19 mouse cellular contexts compared by ENCODE assay signal in genomic region chr10:83641641-83642040, GRCm38 (mm10). TPM values are rescaled to one million over a fixed set of nuclear protein-coding genes. Genes with fewer than 3 reads are reported as not detected.
DNase-seq lines count a peak whose midpoint lies in the region; ATAC-seq and TF ChIP-seq lines count a peak whose summit lies in the region.
"Had no signal": no experiment of that assay in that cellular context is flagged by ENCODE, and none has a peak within 500 bp of the region (broad histone marks: within the 10 kb centered on the region; RNA-seq: fewer than 3 reads in every experiment).

No protein-coding gene starts in this region.

- no peaks in the 10 kb centered on the region for H3K9me3 ChIP-seq in forebrain, embryonic 14.5 days (replicated peaks; ENCODE audit: control insufficient read depth, low read length)
- H3K9me3 ChIP-seq in forebrain, embryonic 10.5 days = no peaks in the 10 kb centered on the region
- no peaks in the 10 kb centered on the region for H3K9me3 ChIP-seq in liver, embryonic 11.5 days (ENCODE audit: control insufficient read depth, low read length)
- H3K9me3 ChIP-seq: limb, embryonic 10.5 days; liver, embryonic 13.5 days; neural tube, embryonic 12.5 days had no signal

- H3K79me2 ChIP-seq in liver, adult 2 months (ENCODE audit: control insufficient read depth, insufficient read depth, low read length) = peaks cover 12% of the 10 kb centered on the region; the same call in 1 of the 2 replicates

- WGBS in forebrain, embryonic 14.5 days = 92% methylated on average over 3 of the region's 3 CpGs
- WGBS in forebrain, embryonic 10.5 days = 86% methylated on average over 3 of the region's 3 CpGs
- WGBS in liver, adult 2 months = 55% methylated on average over 3 of the region's 3 CpGs
- 62% methylated on average over 3 of the region's 3 CpGs for WGBS in liver, embryonic 11.5 days

- H3K27ac ChIP-seq in forebrain, embryonic 14.5 days (ENCODE audit: low read depth, low read length) = no peak overlapping the region
- no peak overlapping the region for H3K27ac ChIP-seq in forebrain, embryonic 10.5 days
- no peak overlapping the region for H3K27ac ChIP-seq in liver, adult 2 months (replicated peaks; ENCODE audit: insufficient read depth, low read depth, low read length)
- no peak overlapping the region for H3K27ac ChIP-seq in liver, embryonic 11.5 days (ENCODE audit: low read depth, low read length)
- H3K27ac ChIP-seq: limb, embryonic 10.5 days; liver, embryonic 13.5 days; neural tube, embryonic 12.5 days had no signal

- peak; percentile 41 for DNase-seq in forebrain, embryonic 14.5 days (ENCODE audit: low spot score)
- DNase-seq in forebrain, embryonic 10.5 days (ENCODE audit: extremely low spot score, low spot score) = no peak
- peak; percentile 64 for DNase-seq in liver, adult 2 months (ENCODE audit: extremely low read depth, low read depth, low spot score)
- DNase-seq in liver, embryonic 11.5 days (ENCODE audit: low spot score) = no peak
- DNase-seq in NIH3T3 (ENCODE audit: low read depth) = peak; percentile 26
- peak; percentile 49 for DNase-seq in cerebellum, adult 8-10 months
- no peak for DNase-seq in ovary, postnatal 10 days (ENCODE audit: low spot score)
- DNase-seq in spleen, postnatal 4 days (ENCODE audit: low spot score in 2 of 2) = no peak
- DNase-seq: B cell, adult 2 months; embryo, embryonic 11 days; gastrocnemius, postnatal 25 days; kidney, adult 18-20 months; kidney, postnatal 14 days; liver, embryonic 13.5 days; right cerebral cortex, adult 18-20 months; thymus, postnatal 14 days had no signal

- no peaks in the 10 kb centered on the region; the same call in none of the 2 replicates for H3K4me1 ChIP-seq in forebrain, embryonic 14.5 days (ENCODE audit: control insufficient read depth, insufficient read depth, low read length)
- peaks cover 31% of the 10 kb centered on the region for H3K4me1 ChIP-seq in forebrain, embryonic 10.5 days
- peaks cover 21% of the 10 kb centered on the region for H3K4me1 ChIP-seq in liver, adult 2 months (ENCODE audit: control insufficient read depth, insufficient read depth, low read length)
- H3K4me1 ChIP-seq in liver, embryonic 11.5 days (replicated peaks; ENCODE audit: control insufficient read depth, insufficient read depth, low read length) = peaks cover 34% of the 10 kb centered on the region

- H3K4me3 ChIP-seq in forebrain, embryonic 14.5 days (ENCODE audit: low read depth, low read length) = no peak overlapping the region
- no peak overlapping the region for H3K4me3 ChIP-seq in forebrain, embryonic 10.5 days
- H3K4me3 ChIP-seq in liver, adult 2 months (ENCODE audit: insufficient read depth, low read depth, low read length) = no peak overlapping the region
- no peak overlapping the region for H3K4me3 ChIP-seq in liver, embryonic 11.5 days (ENCODE audit: low read depth, low read length)
- H3K4me3 ChIP-seq: limb, embryonic 10.5 days; liver, embryonic 13.5 days; neural tube, embryonic 12.5 days had no signal

- TF ChIP-seq CTCF in liver, adult 2 months (IDR thresholded peaks at IDR 0.05; ENCODE audit: low read depth, low read length) = no peak

- TF ChIP-seq POLR2A in liver, adult 2 months (IDR thresholded peaks at IDR 0.05; ENCODE audit: extremely low read depth, insufficient read depth, low read length) = no peak

- H3K27me3 ChIP-seq in forebrain, embryonic 14.5 days (replicated peaks; ENCODE audit: control insufficient read depth, insufficient read depth, low read length) = no peaks in the 10 kb centered on the region
- no peaks in the 10 kb centered on the region for H3K27me3 ChIP-seq in forebrain, embryonic 10.5 days (ENCODE audit: poor library complexity, severe bottlenecking)
- H3K27me3 ChIP-seq in liver, adult 2 months (ENCODE audit: control insufficient read depth, insufficient read depth, low read length) = no peaks in the 10 kb centered on the region
- no peaks in the 10 kb centered on the region for H3K27me3 ChIP-seq in liver, embryonic 11.5 days (replicated peaks; ENCODE audit: control insufficient read depth, insufficient read depth, low read length)
- H3K27me3 ChIP-seq: neural tube, embryonic 12.5 days had no signal

- H3K4me2 ChIP-seq in forebrain, embryonic 14.5 days (ENCODE audit: low read length) = no peak overlapping the region
- no peak overlapping the region for H3K4me2 ChIP-seq in liver, embryonic 11.5 days
- H3K4me2 ChIP-seq: liver, embryonic 13.5 days; midbrain, embryonic 11.5 days; neural tube, embryonic 12.5 days had no signal

- no peaks in the 10 kb centered on the region for H3K36me3 ChIP-seq in forebrain, embryonic 14.5 days (ENCODE audit: control insufficient read depth, insufficient read depth, low read length)
- peaks cover 12% of the 10 kb centered on the region; the same call in 1 of the 2 replicates for H3K36me3 ChIP-seq in forebrain, embryonic 10.5 days (replicated peaks)
- no peaks in the 10 kb centered on the region for H3K36me3 ChIP-seq in liver, adult 2 months (ENCODE audit: control insufficient read depth, insufficient read depth, low read length)
- H3K36me3 ChIP-seq in liver, embryonic 11.5 days (ENCODE audit: control insufficient read depth, insufficient read depth, low read length) = no peaks in the 10 kb centered on the region

- no peak for ATAC-seq in forebrain, embryonic 14.5 days
- no peak for ATAC-seq in liver, embryonic 11.5 days (replicated peaks; ENCODE audit: low FRiP score)

- no peak overlapping the region for H3K9ac ChIP-seq in forebrain, embryonic 14.5 days (ENCODE audit: low read length)
- H3K9ac ChIP-seq in liver, adult 2 months (ENCODE audit: low read depth, low read length) = no peak overlapping the region
- no peak overlapping the region for H3K9ac ChIP-seq in liver, embryonic 11.5 days (ENCODE audit: low read depth, low read length)
- H3K9ac ChIP-seq: liver, embryonic 13.5 days; neural tube, embryonic 12.5 days had no signal

RNA-seq across cellular contexts. Expression of gene Appl2, which starts 6.9 kb away (rescaled TPM):
- 20.2 and 23.2 TPM in 2 replicates for polyA plus RNA-seq in forebrain, embryonic 14.5 days (2014; fragmentation: Nextera tagmentation; extraction: Ambion mirVana)
- 32.1 TPM in 2 replicates for polyA plus RNA-seq in forebrain, embryonic 10.5 days (2016; fragmentation: Nextera tagmentation; extraction: Ambion mirVana)
- 26.6 and 28.9 TPM in 2 replicates for total RNA-seq in liver, adult 2 months (2014; rRNA removed)
- polyA plus RNA-seq in liver, adult 2 months (2012; rRNA removed) = 6.5 and 18.1 TPM in 2 replicates
- 26.8 and 29.9 TPM in 2 replicates for polyA plus RNA-seq in liver, embryonic 11.5 days (2014; fragmentation: Nextera tagmentation; extraction: Ambion mirVana)

Comparison
In these comparisons a context has a peak if more than half of its experiments do, and no peak if none do; other contexts are left out.
1. DNase-seq: peak in forebrain, embryonic 14.5 days (single experiment), liver, adult 2 months (single experiment), NIH3T3 (single experiment) and cerebellum, adult 8-10 months (single experiment); none in forebrain, embryonic 10.5 days (single experiment), liver, embryonic 11.5 days (single experiment), ovary, postnatal 10 days (single experiment) and spleen, postnatal 4 days (0 of 2).